Mouse (Mus musculus) CH12.LX (cell line): Measurements from ENCODE around the gene 1700123O20Rik.

Experiments used
- BHLHE40 ChIP-seq: IDR thresholded peaks from 2 replicates; pipeline ENCODE4 v1.6.1; 2011; ENCODE audit warnings: mild to moderate bottlenecking, low read depth, low read length, improper control_type of control experiment
- CHD1 ChIP-seq: IDR thresholded peaks from 2 replicates; pipeline ENCODE4 v1.6.1; 2012; ENCODE audit warnings: low read depth, low read length, improper control_type of control experiment, inconsistent platforms
- HCFC1 ChIP-seq: IDR thresholded peaks from 2 replicates; pipeline ENCODE4 v1.6.1; 2012; ENCODE audit warnings: low read depth, mild to moderate bottlenecking, inconsistent platforms, low read length, improper control_type of control experiment
- MAZ ChIP-seq: IDR thresholded peaks from 2 replicates; pipeline ENCODE4 v1.6.1; 2012; ENCODE audit warnings: low read depth, mild to moderate bottlenecking, inconsistent platforms, low read length, improper control_type of control experiment, moderate library complexity
- POLR2A ChIP-seq: IDR thresholded peaks from 2 replicates; pipeline ENCODE4 v1.6.1; 2011; ENCODE audit warnings: low read depth, mild to moderate bottlenecking, improper control_type of control experiment, low read length
- POLR2AphosphoS2 ChIP-seq: IDR thresholded peaks from 2 replicates; pipeline ENCODE4 v1.6.1; 2011; ENCODE audit warnings: low read depth, low read length, improper control_type of control experiment
- USF1 ChIP-seq: IDR thresholded peaks from 2 replicates; pipeline ENCODE4 v1.6.1; 2014; ENCODE audit warnings: low read depth, mild to moderate bottlenecking, inconsistent platforms, low read length, improper control_type of control experiment

DNA sequence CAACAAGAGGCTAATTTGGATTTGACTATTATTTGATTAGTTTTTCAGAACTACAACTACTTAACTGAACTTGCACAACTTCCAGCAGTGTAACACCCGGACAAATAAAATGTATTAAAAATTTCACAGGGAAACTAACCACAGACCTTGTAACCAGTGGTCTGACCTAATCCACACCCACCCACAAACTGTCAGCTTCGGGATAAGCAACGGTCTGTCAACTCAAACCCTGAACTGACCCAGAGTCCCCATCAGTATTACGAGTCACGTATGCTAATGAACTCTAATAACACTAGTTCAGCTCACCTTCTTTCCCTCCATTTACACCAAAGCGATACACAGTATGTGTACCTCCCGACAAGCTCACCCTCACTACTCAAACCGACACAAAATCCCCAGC is 545 bp upstream of the 1700123O20Rik start:
- TF ChIP-seq USF1 (no peak), BHLHE40 (no peak), POLR2A (no peak), HCFC1 (no peak), POLR2AphosphoS2 (no peak), MAZ (no peak), CHD1 (no peak)
